Mouse (Mus musculus) ZHBTc4 (cell line): Measurements from ENCODE around the gene Gtpbp3.

Experiments used
- DNase-seq: peaks from one replicate; pipeline ENCODE4 v3.0.0-alpha.2; 2011; ENCODE audit warnings: low read depth, low spot score

Gene Gtpbp3

GRCm38 (mm10) chr8:71497077-71497645 lies 9.3 kb downstream of the Gtpbp3 start:
- no peak for DNase-seq

- peak; percentile 67 for DNase-seq
Measured at GRCm38 (mm10) chr8:71497881-71498501, 10.1 kb downstream of the Gtpbp3 start.

- peak; percentile 67 for DNase-seq
Measured at GRCm38 (mm10) chr8:71498816-71499690, 11.2 kb downstream of the Gtpbp3 start.

- no peak for DNase-seq
Measured at GRCm38 (mm10) chr8:71504349-71504748, 16.4 kb downstream of the Gtpbp3 start.

GRCm38 (mm10) chr8:71505326-71505725 lies 17.4 kb downstream of the Gtpbp3 start:
- no peak for DNase-seq

- DNase-seq: no peak
Measured at GRCm38 (mm10) chr8:71505979-71506378, 18.1 kb downstream of the Gtpbp3 start.

GRCm38 (mm10) chr8:71507589-71508104 lies 19.7 kb downstream of the Gtpbp3 start:
- DNase-seq: peak; percentile 98

GRCm38 (mm10) chr8:71509316-71509715 lies 21.4 kb downstream of the Gtpbp3 start:
- DNase-seq: no peak

- DNase-seq: peak; percentile 37
Measured at GRCm38 (mm10) chr8:71511644-71512043, 23.7 kb downstream of the Gtpbp3 start, which contains the start of gene Plvap. Gene Plvap, minus strand, starts transcription at chr8:71511752.

GRCm38 (mm10) chr8:71513018-71513754 lies 25.3 kb downstream of the Gtpbp3 start:
- no peak for DNase-seq

- DNase-seq: peak; percentile 59
Measured at GRCm38 (mm10) chr8:71515043-71515442, 27.1 kb downstream of the Gtpbp3 start.

GRCm38 (mm10) chr8:71516786-71517185 lies 28.9 kb downstream of the Gtpbp3 start:
- no peak for DNase-seq

GRCm38 (mm10) chr8:71519037-71519825 lies 31.3 kb downstream of the Gtpbp3 start:
- DNase-seq: peak; percentile 81

- DNase-seq: peak; percentile 98
Measured at GRCm38 (mm10) chr8:71521634-71522033, 33.7 kb downstream of the Gtpbp3 start.

GRCm38 (mm10) chr8:71525226-71526050 lies 37.5 kb downstream of the Gtpbp3 start, which contains the start of gene Ccdc194:
Gene Ccdc194, minus strand, starts transcription at chr8:71525711.
- DNase-seq: no peak

- peak; percentile 94 for DNase-seq
Measured at GRCm38 (mm10) chr8:71526272-71526671, 38.4 kb downstream of the Gtpbp3 start.

- no peak for DNase-seq
Measured at GRCm38 (mm10) chr8:71527162-71527870, 39.4 kb downstream of the Gtpbp3 start.

- DNase-seq: no peak
Measured at GRCm38 (mm10) chr8:71528362-71529073, 40.6 kb downstream of the Gtpbp3 start.
